Mouse (Mus musculus): ENCODE data around the gene 1700029I15Rik.

Gene 1700029I15Rik

DNA sequence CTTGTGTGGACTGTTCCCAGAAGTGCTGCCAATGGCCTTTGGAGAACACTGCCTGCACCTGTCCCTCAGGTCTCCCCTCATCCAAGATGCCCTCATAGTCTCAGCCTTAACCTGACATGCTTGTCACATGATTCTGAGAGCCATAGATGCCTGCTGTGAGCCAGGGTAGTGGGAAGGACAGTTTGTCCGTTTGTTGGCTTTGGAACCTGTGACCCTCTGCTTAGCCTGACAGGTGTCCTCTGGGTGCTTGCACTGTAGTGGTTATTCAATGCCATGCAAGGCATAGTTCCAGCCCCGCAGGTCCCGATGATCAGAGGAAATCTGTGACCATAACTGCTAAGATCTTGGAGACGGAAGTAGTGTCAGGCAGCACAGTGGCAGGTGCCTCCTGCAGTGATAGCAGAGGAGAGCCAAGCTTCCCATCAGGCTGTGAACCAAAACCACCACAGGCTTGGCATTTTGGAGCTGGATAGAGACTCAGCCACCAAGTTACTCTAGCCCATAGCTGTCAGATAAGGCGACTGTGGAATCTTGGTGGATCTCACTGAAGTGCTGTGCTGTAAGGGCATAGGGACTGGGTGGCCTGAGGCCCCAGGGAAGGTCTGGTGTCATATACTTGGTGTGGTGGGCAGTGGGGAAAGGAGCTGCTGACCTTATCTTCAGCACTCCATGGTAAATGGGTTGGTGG is at the start of gene 1700029I15Rik:
TSS of gene 1700029I15Rik (plus strand) at position 638 of the 688 bp plus-strand sequence.
- no peak for DNase-seq

DNA sequence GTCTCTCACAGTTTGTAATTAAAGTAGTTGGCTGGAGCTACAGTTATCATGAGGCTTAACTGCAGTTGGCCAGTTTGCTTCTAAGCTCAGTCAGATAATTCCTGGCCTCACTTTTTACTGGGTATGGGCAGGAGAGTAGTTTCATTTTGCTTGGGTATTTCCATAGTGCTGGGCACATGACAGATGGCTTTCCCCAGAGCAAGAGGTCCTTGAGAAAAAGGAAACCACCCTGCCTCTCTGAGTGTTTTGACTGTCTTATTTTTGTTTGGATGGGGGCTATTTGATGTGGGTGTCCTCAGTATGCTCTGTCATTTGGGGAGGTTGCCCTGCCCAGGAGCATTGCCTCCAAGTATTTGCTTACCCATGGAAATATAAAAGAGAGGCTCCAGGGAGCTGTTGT is 39.9 kb upstream of the 1700029I15Rik start:
- no peak for DNase-seq

DNA sequence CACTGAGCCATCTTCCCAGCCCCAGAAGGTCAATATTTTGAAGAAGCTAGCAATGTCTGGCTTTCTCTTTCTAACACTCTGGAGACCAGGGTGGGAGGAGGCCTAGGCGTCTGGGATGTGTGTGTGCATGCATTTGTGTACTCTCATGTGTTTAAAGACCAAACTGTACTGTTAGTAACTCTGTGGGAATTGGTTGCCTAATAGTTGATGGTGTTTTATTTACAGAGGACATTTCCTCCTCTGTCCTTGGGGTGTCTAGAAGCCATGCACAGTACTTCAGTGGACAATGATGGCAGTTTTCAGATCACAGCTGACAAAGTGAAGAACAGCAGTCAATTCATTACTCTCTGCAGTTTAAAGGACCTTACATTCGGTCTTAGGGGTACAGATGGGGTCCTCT is 35.1 kb upstream of the 1700029I15Rik start:
- no peak for DNase-seq

DNA sequence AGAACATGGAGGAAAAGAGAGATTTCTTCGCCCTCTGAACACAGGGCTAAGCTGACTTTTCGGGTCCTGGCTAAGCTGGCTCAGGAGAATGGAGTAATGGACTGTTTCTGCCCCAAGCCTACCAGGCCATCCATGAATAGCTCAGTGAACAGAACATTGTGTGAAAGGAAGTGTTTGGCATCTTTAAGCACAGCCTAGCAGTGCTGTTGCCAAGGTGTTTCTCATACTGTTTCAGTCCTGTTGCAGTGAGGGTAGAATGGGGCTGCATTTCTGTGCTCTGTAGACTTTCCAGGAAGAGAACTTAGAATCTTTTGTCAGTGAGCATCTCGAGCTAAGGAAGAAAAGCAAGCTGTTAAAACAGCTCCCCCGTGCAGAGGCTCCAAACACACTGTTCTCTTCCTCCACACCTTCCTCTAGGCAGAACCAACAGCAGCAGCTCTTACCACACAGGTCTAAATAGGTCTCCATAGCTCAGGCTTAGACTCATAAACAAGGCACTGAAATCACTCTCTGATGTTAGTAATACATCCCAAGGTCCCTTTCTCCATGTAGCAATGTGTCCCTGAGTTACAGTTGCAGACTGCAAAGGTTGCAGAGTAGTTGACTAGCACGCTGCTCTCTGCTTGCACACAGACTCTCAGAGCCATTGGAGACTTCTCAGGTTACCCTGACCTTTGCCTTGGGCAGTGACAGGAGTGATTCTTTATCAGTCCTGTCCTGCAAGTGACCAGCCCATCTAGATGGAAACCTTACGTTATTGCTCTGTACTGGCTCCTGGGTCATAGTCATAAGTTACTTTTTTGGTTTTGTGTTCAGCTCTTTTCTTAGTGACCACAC is 32.5 kb upstream of the 1700029I15Rik start:
- DNase-seq: no peak

DNA sequence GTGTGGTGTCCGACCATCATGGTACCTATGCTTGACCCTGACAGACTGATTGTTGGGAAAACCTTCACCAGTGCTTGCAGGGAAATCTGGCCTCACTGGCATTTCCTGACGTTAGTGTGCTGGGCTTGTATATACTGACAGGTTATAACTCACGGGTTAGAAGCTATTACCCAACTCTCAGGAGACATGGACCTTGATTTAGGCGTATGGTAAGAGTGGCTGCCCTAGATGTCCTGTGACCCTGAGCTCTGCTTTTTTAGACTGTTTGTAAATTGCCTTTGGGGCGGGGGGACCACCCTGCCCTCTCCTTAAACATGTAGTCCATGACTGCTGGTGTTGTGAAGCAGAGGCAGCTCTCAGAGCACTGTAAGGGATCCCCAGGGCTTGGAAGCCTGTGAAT is 31.7 kb upstream of the 1700029I15Rik start:
- no peak for DNase-seq

DNA sequence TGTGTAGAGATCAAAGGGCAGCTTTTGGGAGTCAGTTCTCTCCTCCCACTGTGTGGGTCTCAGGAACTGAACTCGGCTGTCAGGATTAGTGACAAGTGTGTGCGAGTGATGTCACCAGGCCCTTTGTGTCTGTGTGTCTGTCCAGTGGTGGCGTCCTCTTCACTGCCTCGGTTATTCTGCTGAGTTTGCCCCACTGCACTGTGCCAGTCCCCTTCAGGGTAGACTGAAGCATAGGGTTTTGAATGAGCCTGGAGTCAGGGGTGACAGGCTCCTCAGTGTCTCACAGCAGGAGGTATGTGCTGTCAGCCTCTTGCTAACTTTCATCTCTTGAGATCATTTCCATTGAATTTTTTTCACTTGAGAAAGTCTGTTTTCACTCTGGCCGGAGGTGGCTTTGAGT is 28.9 kb upstream of the 1700029I15Rik start:
- no peak for DNase-seq

DNA sequence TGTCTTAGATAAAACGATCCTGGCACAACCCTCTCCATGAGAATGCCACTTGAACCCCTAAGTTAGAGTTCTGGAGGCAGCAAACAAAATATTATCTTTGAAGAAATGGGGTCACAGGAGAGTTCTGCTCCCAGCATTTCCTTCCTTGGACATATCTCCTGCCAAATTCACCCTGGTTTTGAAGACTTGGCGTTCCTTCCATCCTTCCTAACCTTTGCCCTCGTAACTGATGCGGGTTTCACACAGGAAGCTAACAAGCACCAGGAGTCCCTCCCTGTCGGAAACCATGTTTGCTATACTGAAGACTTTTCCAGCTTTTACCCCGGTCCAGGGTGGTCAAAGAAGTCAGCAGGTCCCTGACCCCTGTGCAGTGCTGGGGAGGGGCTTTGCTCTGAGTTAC is 28.1 kb upstream of the 1700029I15Rik start:
- no peak for DNase-seq

DNA sequence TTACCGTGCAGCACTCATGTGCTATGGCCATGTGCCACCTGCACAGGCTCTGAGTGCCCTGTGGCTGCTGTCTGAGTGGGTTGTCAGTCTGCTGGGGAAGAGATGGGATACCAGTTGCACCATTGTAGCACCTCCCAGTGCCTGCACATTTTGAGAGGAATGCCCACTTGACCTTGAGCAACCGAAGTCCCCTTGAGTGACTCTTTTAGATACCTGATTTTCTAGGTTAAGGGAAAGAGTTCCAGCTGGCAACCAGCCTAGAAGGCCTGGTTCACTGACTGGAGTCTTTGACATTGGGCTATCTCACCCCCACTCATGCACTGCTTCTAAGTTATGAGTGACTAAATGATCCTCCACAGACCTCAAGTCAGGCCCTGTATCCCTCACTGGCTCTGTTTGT is 23.0 kb upstream of the 1700029I15Rik start:
- DNase-seq: no peak

DNA sequence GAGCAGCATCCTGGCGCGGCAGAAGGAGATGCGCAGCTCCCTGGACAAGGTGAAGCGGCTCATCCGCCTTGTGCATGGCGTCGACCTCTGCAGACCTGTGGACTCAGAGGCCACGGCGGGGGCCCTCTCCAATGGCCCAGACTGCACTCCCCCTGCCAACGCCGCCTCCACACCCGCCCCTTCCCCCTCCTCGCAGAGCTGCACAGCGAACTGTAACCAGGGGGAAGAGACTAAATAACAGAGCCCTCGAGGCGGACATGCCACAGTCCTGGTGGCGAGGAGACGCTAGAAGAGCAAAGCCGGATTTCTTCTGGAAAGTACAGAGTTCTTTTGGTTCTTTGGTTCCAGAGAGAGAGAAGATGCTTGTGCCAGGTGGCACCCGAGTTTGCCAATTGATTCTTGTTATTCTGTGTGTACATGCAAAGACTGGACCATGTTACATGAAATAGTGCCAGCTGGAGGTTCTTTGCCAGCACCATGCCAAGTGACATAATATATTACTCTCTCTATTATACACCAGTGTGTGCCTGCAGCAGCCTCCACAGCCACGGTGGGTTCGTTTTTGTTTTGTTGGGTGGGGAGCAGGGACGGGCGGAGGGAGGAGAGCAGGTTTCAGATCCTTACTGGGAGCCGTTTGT is 22.0 kb upstream of the 1700029I15Rik start:
- no peak for DNase-seq

DNA sequence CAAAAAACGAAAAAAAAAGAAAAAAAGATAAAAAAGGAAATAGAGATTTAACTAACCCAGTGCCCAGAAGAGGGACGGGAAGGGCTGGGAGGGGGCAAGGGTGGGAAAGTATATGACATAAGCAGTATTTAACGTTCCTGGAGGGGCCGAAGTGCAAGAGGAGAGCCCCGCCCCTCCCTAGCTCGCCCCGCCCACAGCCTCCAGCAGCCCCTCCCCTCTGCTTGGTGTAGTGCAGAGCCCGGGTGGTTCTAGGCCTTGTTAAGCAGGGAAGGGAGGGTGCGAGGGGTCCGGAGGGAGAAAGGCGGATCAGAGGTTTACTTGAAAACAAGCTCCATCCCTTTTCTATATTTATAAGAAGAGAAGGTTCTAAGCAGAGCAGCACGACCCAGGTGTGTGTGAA is 21.4 kb upstream of the 1700029I15Rik start:
- DNase-seq: no peak

DNA sequence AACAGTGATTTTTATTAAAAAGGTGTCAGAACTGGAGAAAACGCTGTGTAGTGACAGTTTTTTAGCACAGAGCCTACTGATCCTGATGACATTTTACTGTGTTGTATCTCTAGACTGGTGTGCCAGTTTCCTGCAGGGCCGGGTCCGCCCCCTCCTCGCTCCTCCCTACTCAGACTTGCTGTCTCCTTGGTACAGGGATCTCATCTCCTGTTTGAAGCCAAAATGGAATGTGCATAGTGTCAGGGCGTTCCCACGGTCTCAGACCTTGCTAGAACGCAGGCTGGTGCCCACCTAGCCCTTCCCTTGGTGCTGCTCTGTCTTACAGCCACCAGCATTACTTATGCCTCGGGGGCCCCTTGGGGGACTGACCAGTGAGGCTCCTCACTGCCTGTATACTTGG is 20.5 kb upstream of the 1700029I15Rik start:
- no peak for DNase-seq

DNA sequence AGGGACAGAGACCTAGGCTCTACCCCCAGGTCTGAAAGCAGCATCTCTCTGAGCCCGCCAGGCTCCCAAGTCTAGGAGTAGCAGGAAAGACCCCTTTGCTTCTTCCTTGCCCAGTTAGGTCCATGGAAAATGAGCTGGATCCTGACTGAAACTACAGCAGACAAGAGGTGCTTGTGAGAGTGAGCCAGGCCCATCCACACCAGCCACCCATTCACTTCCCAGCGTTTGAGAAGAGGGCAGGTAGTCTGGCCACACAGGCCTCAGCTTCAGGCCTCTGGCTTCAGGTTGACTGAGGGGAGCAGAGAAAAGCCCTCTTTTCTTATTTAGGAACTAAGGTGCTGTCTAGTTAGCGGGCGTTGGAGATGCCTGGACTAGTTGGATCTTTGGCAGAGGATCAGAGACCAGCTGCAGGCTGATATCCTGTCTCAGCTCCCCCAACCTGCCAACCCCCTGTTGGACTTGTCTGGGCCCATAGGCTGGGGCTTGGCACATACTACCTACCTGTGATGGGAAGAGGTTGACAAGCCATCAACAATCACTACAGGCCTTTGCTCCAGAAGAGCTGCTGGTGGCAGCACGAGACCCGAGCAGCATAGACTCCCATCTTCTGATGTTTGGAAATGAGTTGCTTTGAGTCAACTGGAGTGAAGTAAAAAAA is 19.6 kb upstream of the 1700029I15Rik start:
- DNase-seq: no peak

DNA sequence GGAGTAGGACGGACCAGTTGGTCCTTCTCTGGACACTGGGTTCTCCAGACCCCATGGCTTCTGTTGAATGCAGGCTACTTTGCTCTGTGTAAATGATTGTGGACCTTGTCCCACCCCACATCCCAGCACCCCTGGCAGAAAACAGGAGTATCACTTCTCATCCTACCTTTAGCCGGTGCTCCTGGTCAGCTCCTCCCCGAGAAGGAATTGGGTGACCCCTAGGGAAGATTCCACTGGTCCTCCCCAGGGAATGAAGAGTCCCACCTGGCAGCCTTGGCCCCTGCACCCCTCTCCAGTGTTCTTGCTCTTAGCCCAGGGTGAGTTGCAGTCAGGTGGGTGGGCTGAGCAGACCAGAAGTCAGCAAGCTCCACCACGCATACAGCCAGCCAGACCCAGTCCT is 18.3 kb upstream of the 1700029I15Rik start:
- no peak for DNase-seq

DNA sequence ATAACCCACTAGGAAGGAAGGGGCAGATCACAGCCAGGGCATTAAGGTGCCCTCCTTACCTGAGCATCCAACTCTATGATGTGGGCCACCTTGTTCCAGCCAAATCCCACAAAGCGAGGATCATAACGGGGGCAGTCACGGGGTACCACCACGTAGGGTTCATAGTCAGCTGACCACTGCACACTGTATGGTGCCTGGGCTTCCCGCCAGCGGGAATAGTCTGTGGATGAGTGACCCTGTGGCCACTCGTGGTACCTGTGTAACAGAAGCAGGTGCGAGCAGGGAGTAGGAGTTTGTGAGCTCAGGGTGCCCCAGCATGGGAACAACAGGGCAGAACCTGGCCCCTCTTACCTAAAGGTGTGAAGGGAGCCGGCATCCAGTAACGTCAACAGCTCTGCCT is 16.8 kb upstream of the 1700029I15Rik start:
- DNase-seq: no peak

DNA sequence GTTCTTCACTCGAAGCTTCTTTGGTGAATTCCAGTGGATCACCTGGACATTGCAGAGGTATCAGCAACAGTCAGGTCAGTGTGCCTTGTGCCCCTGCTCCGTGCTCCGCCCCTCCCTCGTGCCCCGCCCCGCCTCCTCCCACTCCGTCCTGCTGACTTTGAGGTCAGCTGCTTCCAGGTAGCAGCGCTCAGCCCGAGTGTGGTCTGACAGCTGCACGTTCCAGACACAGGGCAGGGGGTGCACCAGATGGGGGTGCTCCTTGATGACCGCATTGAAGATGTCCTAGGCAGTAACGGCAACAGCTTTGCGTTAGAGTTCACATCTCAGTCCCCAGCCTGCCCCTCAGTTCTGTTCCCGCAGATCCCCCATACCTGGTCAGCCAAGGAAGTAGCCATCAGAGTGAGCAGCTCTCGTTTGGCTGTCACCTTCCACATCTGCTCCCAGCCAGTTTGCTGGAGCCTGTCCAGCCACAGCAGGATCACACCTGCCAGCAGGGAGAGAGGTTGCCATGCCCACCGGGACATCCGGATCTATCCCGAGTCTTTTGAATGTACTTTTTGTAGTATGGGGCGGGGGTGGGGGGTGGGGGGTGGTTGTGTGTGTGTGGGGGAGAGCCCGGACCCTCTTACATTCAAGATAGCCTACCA is 14.8 kb upstream of the 1700029I15Rik start:
- no peak for DNase-seq

DNA sequence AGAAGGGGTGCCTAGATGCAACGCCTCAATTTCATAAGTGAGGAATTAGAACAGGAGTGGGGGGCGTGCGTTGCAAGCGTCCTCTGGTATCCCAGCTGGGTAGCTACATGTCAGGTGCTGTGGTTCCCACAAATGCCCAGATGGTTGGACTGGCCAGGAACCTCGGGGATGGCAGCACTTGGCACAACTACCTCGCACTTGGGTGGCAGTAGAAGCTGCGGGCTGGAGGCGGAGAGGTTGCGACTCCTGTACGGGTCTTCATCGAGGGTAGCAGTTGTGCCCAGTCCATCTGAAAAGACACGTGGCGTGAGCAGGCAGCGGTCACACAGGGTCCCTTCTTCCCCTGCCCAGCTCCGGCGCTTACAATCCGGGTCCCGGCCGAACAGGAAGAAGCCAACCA is 12.0 kb upstream of the 1700029I15Rik start:
- no peak for DNase-seq

DNA sequence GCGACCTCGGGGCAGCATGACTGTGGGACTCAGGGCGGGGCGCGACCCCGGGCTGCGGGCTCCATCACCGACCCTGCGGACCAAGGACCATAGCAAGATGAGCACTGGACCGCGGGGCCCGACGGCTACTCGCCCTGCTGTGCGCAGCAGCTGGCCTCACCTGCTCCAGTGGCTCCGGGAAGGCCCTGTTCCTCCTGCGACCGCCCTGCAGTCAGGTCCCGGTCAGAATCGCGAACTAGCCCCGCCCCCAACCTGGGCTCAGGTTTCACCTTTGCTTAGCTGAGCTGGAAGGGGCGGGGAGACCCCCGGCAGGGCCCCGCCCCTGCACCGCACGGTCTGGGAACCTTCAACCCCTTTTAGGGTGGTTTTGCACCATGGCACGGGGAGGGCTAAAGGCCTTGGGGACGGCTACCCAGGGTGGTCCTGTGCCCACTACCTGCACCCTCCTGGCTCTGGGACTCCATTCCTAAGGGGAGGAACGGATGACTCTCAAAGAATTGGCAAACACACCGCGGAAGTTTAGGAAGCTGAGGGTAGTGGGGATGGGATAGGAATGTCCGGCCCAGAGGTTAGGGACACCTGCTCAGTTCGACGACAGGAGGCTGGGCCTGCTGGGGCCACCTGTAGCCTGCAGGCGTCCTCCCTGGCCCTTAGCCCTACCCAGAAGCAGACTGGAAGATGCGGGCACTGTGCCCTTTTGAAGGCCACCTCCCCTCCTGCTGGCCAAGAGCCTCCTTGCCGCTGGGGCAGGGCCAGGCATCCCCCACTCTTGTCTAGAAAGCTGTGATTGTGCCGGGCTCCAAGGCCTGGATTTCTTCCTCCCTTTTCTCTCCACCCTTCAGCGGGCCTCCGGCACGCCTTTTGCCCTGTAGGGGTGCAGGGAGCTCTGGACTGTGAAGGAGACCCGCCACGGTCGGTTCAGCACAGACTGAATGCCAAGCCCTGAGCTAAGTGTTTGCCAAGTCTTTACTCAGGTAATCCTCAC is 11.2 kb upstream of the 1700029I15Rik start:
- DNase-seq: peak; percentile 39 to 40

DNA sequence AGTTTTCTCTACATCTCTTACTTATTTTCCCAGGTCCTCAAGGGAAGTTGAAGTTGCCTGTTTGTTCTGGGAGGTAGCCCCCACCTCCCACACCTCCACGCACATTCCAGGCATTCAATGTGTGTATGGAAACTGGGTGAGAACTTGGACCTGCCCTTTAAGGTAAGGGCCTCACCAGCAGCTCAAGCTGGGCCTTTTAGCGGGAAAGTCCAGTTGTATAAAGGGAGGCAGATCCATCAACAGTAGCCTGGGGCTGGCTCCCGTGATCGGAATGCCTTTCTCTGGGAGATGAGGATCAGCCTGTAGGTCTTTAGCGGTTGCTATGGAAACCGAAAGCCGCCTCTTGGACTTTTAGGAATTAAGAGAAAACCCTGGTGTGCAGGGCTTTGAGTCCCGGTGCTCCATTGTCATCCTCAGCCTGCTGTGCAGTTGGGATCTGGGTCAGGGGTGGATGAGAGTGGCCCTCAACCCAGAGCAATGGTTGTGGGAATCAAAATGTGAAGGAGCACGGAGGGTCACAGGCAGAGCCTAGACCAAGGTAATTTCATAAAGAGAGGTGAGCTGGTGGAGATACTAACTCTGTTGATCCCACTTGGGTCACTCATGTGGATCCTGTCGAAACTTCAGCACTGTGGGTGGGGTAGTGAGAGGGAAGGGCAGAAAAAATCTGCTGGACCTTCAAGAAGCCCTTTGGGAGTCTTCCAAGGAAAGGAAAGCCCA is 10.2 kb upstream of the 1700029I15Rik start:
- no peak for DNase-seq

DNA sequence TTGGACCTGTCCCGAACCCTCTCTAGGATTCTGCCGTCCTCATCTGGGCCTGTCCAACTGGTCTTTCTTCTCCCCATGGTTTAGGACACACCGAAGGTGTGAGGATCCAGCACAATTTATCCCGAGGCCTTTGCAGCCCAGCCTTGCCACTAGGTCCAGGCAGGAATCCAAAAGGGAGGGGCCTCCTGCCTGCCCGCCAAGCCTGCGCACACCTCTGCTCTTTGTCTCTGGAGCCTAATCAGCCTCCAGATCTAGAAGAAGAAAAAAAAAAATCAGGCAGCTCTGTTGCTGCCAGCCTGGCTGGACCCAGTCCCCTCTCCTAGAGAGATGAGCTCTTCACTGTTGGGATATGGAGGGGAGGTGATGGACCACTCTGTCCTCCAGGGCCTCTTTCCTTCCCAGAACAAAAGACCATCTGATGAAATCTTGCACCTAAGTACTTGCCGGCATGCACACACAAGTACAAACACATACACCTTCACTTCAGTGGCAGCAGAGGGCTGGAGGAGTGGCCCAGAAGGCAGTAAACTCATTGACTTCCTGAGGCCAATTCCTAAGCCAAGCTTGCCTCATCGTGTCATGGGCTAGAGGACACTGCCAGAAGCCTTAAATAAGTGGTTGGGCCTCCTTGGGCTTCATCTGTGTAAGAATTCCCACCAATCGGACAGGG is 9.4 kb upstream of the 1700029I15Rik start:
- DNase-seq: no peak

DNA sequence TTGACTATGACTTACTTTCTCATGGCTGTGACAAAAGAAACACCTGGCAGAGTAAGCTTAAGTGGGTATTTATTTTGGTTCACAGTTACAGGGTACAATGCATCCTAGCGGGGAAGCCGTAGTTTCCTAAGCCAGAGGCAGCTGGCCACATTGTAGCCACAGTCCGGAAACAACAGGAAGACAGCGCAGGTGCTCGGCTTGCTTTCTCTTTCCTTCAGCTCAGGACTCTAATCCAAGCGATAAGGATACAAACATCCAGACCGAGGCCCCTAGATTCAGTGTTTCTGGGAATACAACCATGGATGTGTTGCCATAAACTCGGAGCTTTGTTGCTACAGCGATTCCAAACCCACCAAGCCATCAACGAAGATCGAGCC is 8.9 kb upstream of the 1700029I15Rik start:
- DNase-seq: no peak

Measured in B cell, adult 2 months (primary cell).